Mouse (Mus musculus) thymus, postnatal 14 days (tissue): ENCODE results near the gene Bnip2.

ENCODE experiments used
- DNase-seq: peaks from one replicate; pipeline ENCODE4 v3.0.0; 2021

Bnip2 gene

GRCm38 (mm10) chr9:69989303-69990121 lies at the start of gene Bnip2:
Gene Bnip2 (plus strand): TSS chr9:69989466.
- DNase-seq, result peak; percentile 92

DNA sequence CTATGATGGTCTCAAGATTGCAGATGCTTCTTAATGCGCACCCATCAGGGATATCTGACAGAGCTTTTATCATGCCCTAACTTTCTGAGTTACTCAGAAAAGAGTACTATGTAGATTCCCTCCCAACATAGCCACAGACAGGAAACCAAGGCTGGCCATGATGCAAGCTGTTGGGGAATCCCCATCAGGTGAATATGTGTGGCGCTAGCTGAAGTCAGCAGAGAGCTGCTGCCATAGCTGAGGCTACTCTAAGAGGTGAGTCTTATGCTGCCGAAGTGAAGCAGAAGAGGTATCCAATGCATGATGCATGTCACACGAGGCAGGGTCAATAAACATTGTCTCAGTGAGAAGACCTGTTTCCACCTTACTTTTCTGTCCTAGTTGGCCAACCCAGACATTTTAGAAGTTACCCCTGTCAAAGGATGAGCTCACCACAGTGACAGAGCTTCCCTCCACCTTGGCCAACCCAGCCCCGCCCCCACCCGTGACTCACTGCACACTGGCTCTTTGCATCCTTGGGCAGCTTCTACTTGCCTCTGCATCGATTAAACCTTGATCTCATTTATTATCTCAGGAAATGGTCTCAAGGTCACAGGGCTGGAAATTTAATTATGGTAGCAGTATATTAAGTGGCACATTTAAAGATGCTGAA lies 48.3 kb upstream of the Bnip2 start:
- DNase-seq, result peak; percentile 4

DNA sequence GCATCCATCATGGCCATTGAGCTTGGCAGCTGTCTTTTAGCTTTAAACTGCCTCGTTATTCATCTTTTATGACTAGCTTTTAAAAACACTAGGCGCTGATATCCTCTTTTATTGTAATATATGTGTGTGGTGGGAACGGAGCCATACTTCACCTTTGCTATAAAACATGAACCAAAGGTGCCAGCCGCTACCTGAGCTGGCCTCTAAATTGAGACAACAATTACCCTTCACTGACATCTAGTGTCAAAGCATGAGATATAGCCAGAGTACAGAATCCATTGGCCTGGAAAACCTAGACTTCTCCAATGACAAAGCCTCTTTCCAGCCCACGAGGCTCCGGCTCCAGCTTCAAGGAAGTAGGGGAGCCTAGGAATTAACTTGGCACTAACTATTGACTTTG lies 47.7 kb upstream of the Bnip2 start:
- DNase-seq, result no peak

DNA sequence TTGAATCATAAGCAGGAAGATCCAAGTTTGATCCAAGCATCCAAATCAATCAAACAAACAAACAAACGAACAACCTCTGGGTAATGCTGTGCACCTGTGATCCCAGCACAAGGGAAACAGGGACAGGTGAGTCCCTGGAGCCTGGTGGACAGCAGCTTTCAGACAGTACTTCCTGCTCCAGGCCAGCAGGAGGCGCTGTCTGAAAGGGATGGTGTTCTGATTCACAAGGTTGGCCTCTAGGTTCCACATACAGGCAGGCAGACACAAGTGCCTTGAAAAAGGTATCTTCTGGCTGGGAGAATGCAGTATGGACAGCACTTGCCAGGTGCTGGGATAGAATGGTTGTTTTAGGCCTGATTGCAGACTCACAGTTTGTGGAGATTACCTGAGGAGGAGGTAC lies 40.3 kb upstream of the Bnip2 start:
- DNase-seq, result peak; percentile 65

GRCm38 (mm10) chr9:69949641-69950040 lies 39.6 kb upstream of the Bnip2 start:
- DNase-seq, result no peak

DNA sequence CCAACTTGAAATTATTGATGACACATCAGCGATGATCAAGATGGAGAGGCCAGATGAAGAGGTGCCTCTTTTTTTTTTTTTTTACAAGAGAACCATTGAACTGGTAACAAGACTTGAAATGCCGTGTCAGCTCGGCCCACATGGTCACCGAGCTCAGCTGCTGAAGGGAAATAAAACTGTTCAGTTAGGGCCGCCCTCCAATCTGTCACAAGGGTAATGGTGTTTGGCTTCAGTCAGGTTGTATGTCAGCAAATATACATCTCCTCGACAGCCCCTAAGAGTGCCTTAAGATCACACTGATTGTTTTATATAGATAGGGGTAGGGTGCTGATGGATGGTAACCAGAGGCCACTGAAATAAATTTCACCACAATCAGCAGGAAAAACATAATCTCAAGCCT lies 28.3 kb upstream of the Bnip2 start:
- no peak for DNase-seq

DNA sequence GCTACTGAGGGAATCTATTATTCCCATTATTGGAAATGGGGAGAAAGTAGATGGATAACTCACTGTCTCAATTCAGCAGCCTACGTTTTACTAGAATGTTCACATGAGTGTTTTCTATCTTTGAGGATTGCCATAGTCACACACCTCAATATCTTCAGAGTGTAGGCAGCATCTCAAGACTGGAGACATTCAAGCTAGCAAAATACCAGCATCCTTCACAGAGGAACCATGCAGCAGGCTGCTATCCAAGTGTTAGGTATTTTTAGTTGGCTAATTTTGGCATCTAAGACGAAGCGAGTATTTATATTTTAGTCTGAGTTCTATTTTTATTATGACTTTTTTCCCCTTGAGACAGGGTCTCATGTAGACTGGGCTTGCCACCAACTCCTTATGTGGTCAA lies 24.9 kb upstream of the Bnip2 start:
- DNase-seq, result no peak

DNA sequence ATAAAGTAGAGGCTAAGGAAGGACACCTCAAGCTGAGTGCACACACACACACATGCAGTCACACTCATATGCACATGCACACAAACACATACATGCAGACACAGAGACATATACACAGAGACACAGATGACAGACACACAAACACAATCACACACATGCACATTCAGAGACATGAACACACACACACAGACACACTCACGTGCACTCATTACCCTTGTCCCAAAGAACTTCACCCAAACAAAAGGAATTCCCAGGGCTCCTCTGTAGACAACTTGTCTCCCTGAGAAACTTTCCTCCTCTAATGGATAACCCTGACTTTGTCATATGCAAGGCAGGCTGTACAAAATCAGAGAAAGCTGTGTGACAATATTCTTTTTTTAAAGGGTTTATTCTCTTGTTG lies 3.7 kb upstream of the Bnip2 start:
- DNase-seq, result no peak

DNA sequence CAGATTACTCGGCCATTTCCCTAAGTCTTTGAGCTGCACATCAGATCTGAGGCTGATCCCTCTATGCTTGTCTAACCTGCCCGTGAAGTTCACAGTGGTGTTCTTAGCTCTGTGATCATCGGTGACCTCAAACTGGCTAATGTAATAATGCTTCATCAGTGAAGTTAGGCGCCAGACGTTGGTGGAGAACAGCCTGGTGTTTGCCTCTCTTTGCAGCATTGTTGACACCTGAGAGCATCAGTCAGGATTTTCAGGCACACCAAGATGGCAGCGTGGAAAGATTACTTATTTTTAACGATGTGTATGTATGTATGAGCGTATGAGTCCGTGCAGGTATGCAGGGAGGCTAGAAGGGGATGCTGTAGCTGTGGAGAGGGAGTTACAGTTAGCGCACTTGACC lies 3.2 kb upstream of the Bnip2 start:
- no peak for DNase-seq

GRCm38 (mm10) chr9:69986571-69986970 lies 2.7 kb upstream of the Bnip2 start:
- DNase-seq, result no peak

- DNase-seq, result peak; percentile 71
Observed at GRCm38 (mm10) chr9:69987579-69987978, 1.7 kb upstream of the Bnip2 start.

DNA sequence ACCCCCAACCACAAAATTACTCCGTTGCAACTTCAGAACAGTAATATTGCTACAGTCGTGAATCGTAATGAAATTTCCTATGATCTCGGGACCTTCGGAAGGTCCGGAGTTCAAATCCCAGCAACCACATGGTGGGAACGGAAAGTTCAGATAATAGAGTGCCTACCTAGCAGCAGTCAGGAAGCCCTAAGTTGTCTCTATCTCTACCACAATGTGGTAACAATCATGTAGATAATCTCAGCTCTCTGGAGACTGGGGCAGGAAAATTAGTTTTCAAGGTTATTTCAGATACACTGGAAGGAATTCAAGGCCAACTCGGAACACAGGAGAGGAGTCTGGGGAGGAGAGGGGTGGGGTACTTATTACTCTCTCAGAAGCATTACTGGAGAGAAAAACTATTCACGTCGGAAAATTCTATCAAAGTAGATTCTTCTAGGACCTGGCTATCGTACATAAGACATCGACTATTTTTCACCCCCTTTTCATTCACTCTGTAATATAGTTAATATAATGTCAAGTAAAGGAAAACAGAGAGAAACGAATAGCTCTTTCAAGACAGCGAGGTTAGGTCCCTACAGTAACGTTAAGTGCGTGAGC lies 462 bp upstream of the Bnip2 start:
- no peak for DNase-seq

GRCm38 (mm10) chr9:69990346-69990745 lies 1.1 kb downstream of the Bnip2 start:
- DNase-seq, result peak; percentile 23

- DNase-seq, result peak; percentile 24
Observed at GRCm38 (mm10) chr9:69992841-69993277, 3.6 kb downstream of the Bnip2 start.

GRCm38 (mm10) chr9:69993479-69993878 lies 4.2 kb downstream of the Bnip2 start:
- DNase-seq, result no peak

- DNase-seq, result no peak
Observed at GRCm38 (mm10) chr9:69994547-69994946, 5.3 kb downstream of the Bnip2 start.

- no peak for DNase-seq
Observed at GRCm38 (mm10) chr9:69999318-69999717, 10.1 kb downstream of the Bnip2 start.

DNA sequence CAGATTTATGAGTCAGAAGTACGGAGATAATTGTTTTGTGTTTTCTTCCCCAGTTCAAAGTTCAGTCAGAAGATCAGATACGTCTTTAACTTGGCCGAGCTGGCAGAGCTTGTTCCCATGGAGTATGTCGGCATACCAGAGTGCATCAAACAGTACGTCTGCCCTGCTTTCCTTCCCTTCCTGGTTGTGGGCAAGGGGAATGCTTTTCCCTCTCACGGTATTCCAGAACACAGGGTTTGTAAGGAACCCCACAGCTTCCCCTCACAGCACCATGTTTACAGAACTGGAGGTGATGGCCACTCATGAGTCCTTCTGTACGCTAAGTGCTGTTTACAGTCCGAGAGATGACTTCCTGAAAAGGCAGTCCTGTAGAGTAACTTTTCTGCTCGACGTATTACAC lies 14.2 kb downstream of the Bnip2 start:
- no peak for DNase-seq

GRCm38 (mm10) chr9:70006984-70007383 lies 17.7 kb downstream of the Bnip2 start:
- DNase-seq, result no peak

DNA sequence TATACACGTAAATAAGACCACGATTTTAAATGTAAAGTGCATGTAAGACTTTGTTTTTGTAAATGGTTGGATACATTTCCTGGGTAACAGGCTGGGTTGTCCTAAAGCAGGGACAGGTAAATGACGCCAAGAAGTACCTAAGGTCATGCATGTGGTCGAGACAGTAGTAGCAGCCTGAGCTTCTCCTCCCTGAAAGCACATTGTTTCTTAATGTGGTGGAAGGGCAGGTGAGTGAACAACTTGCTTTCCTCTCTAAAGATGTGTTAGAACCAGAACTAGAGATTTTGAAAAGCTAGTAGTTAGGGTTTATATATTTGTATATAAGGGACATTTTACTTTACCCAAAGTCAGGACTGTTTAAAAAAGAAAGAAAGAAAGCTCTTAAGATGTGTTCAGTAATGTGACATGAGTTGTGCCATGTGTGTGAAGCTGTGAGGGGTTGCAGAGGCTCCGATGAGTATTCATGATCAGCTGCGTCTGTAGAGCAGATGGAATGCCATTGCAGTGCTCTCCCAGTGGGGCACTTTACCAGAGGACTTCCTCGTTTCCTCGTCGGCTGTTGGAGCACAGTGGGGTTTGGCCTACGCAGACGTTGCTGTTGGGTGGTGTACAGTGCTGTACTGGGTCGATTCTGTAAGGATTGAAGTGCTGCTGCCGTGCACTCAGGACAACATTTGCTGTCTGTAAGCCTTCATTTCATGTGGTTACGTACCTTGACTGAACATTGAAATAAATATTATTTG lies 18.4 kb downstream of the Bnip2 start:
- DNase-seq, result no peak

- DNase-seq, result no peak
Observed at GRCm38 (mm10) chr9:70009754-70010304, 20.6 kb downstream of the Bnip2 start.

- no peak for DNase-seq
Observed at GRCm38 (mm10) chr9:70010781-70011473, 21.7 kb downstream of the Bnip2 start.
